Mouse (Mus musculus) liver, adult 2 months (tissue): Measurements from ENCODE around the gene Ets1.

Source experiments
- CTCF ChIP-seq: fragments of 200-500 bp; IDR thresholded peaks from 2 replicates; pipeline ENCODE4 v1.5.1; 2011; ENCODE audit warnings: low read depth, low read length, control low read depth
- POLR2A ChIP-seq: fragments of 200-500 bp; IDR thresholded peaks from 2 replicates; pipeline ENCODE4 v1.6.1; 2011; ENCODE audit warnings: low read length, control low read depth; ENCODE audit not compliant: insufficient read depth; ENCODE audit errors: extremely low read depth

- no peak for TF ChIP-seq CTCF
- no peak for TF ChIP-seq POLR2A
Measured at GRCm38 (mm10) chr9:32661561-32661960, 25.5 kb downstream of the Ets1 start.
